Mouse (Mus musculus) neural tube, embryonic 15.5 days (tissue): ENCODE measurements at regions not wholly inside any gene's neighbourhood (a gene's known extent, or its start where the extent isn't known, plus 50 kb on each side); places are given as distances from the start of the nearest gene placed in this dataset.

ENCODE experiments used
- ATAC-seq: fragments of 200-750 bp; cut with Nextera tagmentation; 2 replicates; pipeline ENCODE4 v1.8.0; 2017; ENCODE audit warnings: mild to moderate bottlenecking, moderate TSS enrichment, moderate library complexity; ENCODE audit not compliant: low FRiP score
- H3K27ac ChIP-seq: fragments of 300-500 bp; sonication (generic); replicated peaks from 2 replicates; pipeline ENCODE4 v1.5.1; 2015; ENCODE audit warnings: mild to moderate bottlenecking, inconsistent platforms
- H3K27me3 ChIP-seq: fragments of 300-500 bp; sonication (generic); replicated peaks from 2 replicates; pipeline ENCODE4 v1.6.1; 2015; ENCODE audit warnings: inconsistent platforms
- H3K36me3 ChIP-seq: fragments of 300-500 bp; sonication (generic); 2 replicates; pipeline ENCODE4 v1.6.1; 2015; ENCODE audit warnings: inconsistent platforms
- H3K4me1 ChIP-seq: fragments of 300-500 bp; sonication (generic); 2 replicates; pipeline ENCODE4 v1.6.1; 2015; ENCODE audit warnings: inconsistent platforms
- H3K4me2 ChIP-seq: fragments of 300-500 bp; sonication (generic); 2 replicates; pipeline ENCODE4 v1.6.1; 2015; ENCODE audit warnings: inconsistent platforms, mild to moderate bottlenecking, moderate library complexity
- H3K4me3 ChIP-seq: fragments of 300-500 bp; sonication (generic); replicated peaks from 2 replicates; pipeline ENCODE4 v1.5.1; 2015; ENCODE audit warnings: mild to moderate bottlenecking, inconsistent platforms
- H3K9ac ChIP-seq: fragments of 300-500 bp; sonication (generic); replicated peaks from 2 replicates; pipeline ENCODE4 v1.6.1; 2015; ENCODE audit warnings: mild to moderate bottlenecking, inconsistent platforms
- H3K9me3 ChIP-seq: fragments of 300-500 bp; sonication (generic); replicated peaks from 2 replicates; pipeline ENCODE4 v1.6.1; 2016; ENCODE audit warnings: inconsistent platforms
- WGBS: fragments of 180-500 bp; shearing (Covaris S2); methylation state at CpG from one replicate; pipeline ENCODE4 v1.1.7; 2015; ENCODE audit warnings: mixed read lengths; 5-methylcytosine and 5-hydroxymethylcytosine counted together

DNA sequence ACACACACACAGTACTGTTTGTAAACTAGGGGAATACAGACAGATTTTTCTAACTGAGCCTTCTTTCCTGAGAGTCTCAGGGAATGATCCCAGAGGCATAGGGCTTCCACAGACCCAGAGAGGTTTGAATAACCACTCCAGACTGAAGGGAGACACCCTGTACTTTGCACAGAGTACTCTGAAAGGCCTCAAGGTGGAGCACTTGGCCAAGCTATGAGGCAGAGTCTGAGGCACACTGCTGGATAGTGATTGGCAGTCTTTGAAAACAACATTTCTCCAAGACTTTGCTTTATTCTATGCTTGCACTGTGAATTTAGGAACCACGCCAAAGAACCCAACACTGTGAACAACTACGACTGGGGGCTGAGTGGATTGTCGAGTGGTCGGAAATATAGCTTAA, 192.1 kb upstream of the Fam241a start:
- H3K9me3 ChIP-seq: no peaks in the 10 kb centered on the region
- no peak overlapping the region for H3K9ac ChIP-seq
- no peak overlapping the region for H3K27ac ChIP-seq
- no peaks in the 10 kb centered on the region for H3K36me3 ChIP-seq
- ATAC-seq: peak; percentile 83
- H3K4me3 ChIP-seq: no peak overlapping the region
- WGBS: 48% methylated on average over 4 of the region's 4 CpGs
- no peaks in the 10 kb centered on the region for H3K27me3 ChIP-seq
- no peaks in the 10 kb centered on the region for H3K4me1 ChIP-seq
- no peak overlapping the region for H3K4me2 ChIP-seq

GRCm38 (mm10) chr3:128087163-128087562, 191.0 kb upstream of the Fam241a start:
- ATAC-seq: no peak
- Histone ChIP-seq H3K4me2 (no peak overlapping the region), H3K36me3 (no peaks in the 10 kb centered on the region), H3K4me3 (no peak overlapping the region), H3K9me3 (no peaks in the 10 kb centered on the region), H3K27ac (no peak overlapping the region), H3K9ac (no peak overlapping the region), H3K27me3 (no peaks in the 10 kb centered on the region), H3K4me1 (no peaks in the 10 kb centered on the region)
- WGBS: 66% methylated on average over 10 of the region's 10 CpGs

DNA sequence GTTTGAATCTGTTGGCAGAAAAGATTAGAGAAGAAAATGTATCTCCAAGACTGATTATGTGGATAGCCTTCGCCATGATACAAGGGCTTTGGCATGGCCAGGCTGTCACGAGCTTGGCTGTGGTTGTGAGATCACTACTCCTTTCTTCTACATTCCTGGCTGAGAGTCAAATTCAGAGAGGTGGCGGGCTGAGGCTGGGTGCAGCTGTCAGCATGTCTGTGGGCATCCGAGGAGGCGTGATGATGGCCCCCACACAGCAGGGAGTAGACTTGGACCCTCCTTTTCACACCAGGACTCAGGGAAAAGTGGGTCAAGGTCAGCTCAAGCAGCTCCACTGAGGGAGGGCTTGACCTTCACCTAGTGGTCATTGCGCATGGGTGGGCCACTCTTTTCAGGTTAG, 186.3 kb upstream of the Fam241a start:
- Histone ChIP-seq H3K9me3 (no peaks in the 10 kb centered on the region), H3K4me1 (no peaks in the 10 kb centered on the region), H3K9ac (no peak overlapping the region), H3K4me2 (no peak overlapping the region), H3K27ac (no peak overlapping the region), H3K4me3 (no peak overlapping the region), H3K27me3 (no peaks in the 10 kb centered on the region), H3K36me3 (no peaks in the 10 kb centered on the region)
- 89% methylated on average over 6 of the region's 6 CpGs for WGBS
- ATAC-seq: no peak

- Histone ChIP-seq H3K4me1 (no peaks in the 10 kb centered on the region), H3K27me3 (no peaks in the 10 kb centered on the region), H3K4me2 (no peak overlapping the region), H3K9me3 (no peaks in the 10 kb centered on the region), H3K9ac (no peak overlapping the region), H3K36me3 (no peaks in the 10 kb centered on the region), H3K4me3 (no peak overlapping the region), H3K27ac (no peak overlapping the region)
- 89% methylated on average over 1 of the region's 1 CpGs for WGBS
- ATAC-seq: no peak
These were observed 185.3 kb upstream of the Fam241a start for GRCm38 (mm10) chr3:128081430-128081829.

DNA sequence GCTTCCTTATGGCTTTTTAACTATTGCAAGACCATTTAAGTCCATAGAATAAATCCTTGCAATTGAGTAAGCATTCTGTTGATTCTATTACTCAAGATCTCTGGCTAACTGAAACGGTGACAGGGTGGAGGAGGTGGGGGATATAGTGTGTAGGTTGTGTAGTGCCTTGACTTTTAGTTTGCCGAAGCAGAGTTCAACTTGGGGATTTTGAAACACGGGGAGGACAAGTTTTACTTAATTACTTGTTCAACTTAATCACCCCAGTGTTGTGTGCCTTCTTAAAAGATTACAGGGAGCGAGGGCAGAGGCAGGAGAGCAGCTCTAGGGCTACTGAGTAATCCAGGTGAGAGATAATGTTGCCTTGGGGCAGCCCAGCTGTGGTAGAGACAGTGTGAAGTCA, 171.7 kb upstream of the Fam241a start:
- H3K9ac ChIP-seq: no peak overlapping the region
- H3K4me1 ChIP-seq: no peaks in the 10 kb centered on the region
- 83% methylated on average over 4 of the region's 4 CpGs for WGBS
- H3K4me2 ChIP-seq: no peak overlapping the region
- H3K36me3 ChIP-seq: no peaks in the 10 kb centered on the region
- no peaks in the 10 kb centered on the region for H3K9me3 ChIP-seq
- H3K27ac ChIP-seq: no peak overlapping the region
- ATAC-seq: no peak
- H3K4me3 ChIP-seq: no peak overlapping the region
- no peaks in the 10 kb centered on the region for H3K27me3 ChIP-seq

- ATAC-seq: no peak
- Histone ChIP-seq H3K4me3 (no peak overlapping the region), H3K4me2 (no peak overlapping the region), H3K27me3 (no peaks in the 10 kb centered on the region), H3K9me3 (no peaks in the 10 kb centered on the region), H3K27ac (no peak overlapping the region), H3K4me1 (no peaks in the 10 kb centered on the region), H3K9ac (no peak overlapping the region), H3K36me3 (no peaks in the 10 kb centered on the region)
- 80% methylated on average over 9 of the region's 9 CpGs for WGBS
These were observed 157.9 kb upstream of the Fam241a start for GRCm38 (mm10) chr3:128054031-128054430.

DNA sequence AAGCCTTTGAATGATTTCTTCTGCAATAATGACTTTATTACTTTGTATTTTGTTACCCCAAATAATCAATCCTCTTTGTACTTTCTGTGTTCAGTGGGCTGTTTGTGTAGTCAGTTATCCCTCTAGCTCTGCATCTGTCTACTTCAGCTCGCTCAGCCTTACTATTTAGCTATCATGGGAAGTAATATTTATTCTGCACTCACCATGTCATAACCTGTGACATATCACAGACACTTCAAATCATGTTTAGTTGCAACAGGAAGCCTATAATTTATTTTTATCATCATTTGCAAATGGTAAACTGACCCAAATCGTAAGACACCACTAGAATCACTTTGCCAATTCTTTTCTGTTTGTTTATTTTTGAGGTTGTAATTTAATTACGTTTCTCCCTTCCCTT, 147.6 kb upstream of the Fam241a start:
- Histone ChIP-seq H3K4me2 (no peak overlapping the region), H3K4me3 (no peak overlapping the region), H3K27me3 (no peaks in the 10 kb centered on the region), H3K4me1 (peaks cover 6% of the 10 kb centered on the region), H3K9me3 (no peaks in the 10 kb centered on the region), H3K9ac (no peak overlapping the region), H3K27ac (no peak overlapping the region), H3K36me3 (no peaks in the 10 kb centered on the region)
- WGBS: 81% methylated on average over 3 of the region's 3 CpGs
- ATAC-seq: no peak

DNA sequence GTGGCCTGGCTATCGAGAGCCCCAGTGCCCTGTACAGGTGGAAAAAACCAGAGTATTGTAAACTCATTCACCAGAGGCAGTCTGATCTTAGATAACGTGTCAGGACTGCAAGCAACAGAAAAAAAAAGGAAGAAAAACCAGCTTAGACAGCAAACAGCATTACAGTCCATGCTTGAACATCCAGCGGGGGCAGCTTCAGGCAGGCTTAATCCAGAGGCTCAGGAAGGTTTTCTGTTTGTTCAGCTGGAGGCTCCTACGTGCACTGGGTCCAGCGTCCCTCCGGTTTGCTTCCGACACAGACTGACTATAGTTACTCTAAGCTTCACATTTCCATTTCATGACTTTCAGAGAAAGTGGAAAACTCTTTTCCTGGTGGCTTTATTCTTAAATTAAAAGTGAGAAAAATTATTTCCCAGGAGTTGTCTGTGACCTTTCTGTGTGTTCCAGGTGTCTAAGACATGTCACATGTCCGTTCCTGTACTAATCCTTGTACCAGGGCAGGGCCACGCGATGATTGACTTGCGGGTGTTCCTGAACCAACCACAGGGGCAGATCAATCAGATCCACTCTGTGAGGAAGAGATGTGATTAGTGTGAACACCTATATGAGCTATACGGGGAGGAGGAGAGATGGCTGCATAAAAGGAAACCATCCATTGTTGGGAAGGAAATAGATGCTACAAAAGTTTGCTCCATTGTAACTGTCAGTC, 144.4 kb upstream of the Fam241a start:
- no peaks in the 10 kb centered on the region for H3K9me3 ChIP-seq
- H3K27ac ChIP-seq: no peak overlapping the region
- H3K4me1 ChIP-seq: peaks cover 6% of the 10 kb centered on the region
- no peaks in the 10 kb centered on the region for H3K36me3 ChIP-seq
- no peak overlapping the region for H3K4me2 ChIP-seq
- no peak overlapping the region for H3K4me3 ChIP-seq
- no peak overlapping the region for H3K9ac ChIP-seq
- no peaks in the 10 kb centered on the region for H3K27me3 ChIP-seq
- 70% methylated on average over 12 of the region's 12 CpGs for WGBS
- no peak for ATAC-seq

- no peak overlapping the region for H3K4me2 ChIP-seq
- H3K36me3 ChIP-seq: no peaks in the 10 kb centered on the region
- no peaks in the 10 kb centered on the region for H3K9me3 ChIP-seq
- H3K9ac ChIP-seq: no peak overlapping the region
- H3K4me3 ChIP-seq: no peak overlapping the region
- WGBS: 24% methylated on average over 5 of the region's 5 CpGs
- no peaks in the 10 kb centered on the region for H3K27me3 ChIP-seq
- H3K4me1 ChIP-seq: peaks cover 6% of the 10 kb centered on the region
- ATAC-seq: no peak
- H3K27ac ChIP-seq: no peak overlapping the region
These were observed 143.1 kb upstream of the Fam241a start for GRCm38 (mm10) chr3:128039185-128039584.

- H3K9ac ChIP-seq: no peak overlapping the region
- H3K4me2 ChIP-seq: no peak overlapping the region
- peaks cover 6% of the 10 kb centered on the region for H3K4me1 ChIP-seq
- H3K9me3 ChIP-seq: no peaks in the 10 kb centered on the region
- no peak overlapping the region for H3K27ac ChIP-seq
- no peaks in the 10 kb centered on the region for H3K27me3 ChIP-seq
- H3K36me3 ChIP-seq: no peaks in the 10 kb centered on the region
- 70% methylated on average over 10 of the region's 10 CpGs for WGBS
- no peak for ATAC-seq
- no peak overlapping the region for H3K4me3 ChIP-seq
These were observed 140.4 kb upstream of the Fam241a start for GRCm38 (mm10) chr3:128036538-128036937.

- H3K9me3 ChIP-seq: no peaks in the 10 kb centered on the region
- H3K4me2 ChIP-seq: no peak overlapping the region
- H3K9ac ChIP-seq: no peak overlapping the region
- no peaks in the 10 kb centered on the region for H3K36me3 ChIP-seq
- no peak overlapping the region for H3K27ac ChIP-seq
- H3K4me1 ChIP-seq: no peaks in the 10 kb centered on the region
- no peaks in the 10 kb centered on the region for H3K27me3 ChIP-seq
- ATAC-seq: no peak
- no peak overlapping the region for H3K4me3 ChIP-seq
- 92% methylated on average over 3 of the region's 3 CpGs for WGBS
These were observed 134.2 kb upstream of the Fam241a start for GRCm38 (mm10) chr3:128030352-128030751.

DNA sequence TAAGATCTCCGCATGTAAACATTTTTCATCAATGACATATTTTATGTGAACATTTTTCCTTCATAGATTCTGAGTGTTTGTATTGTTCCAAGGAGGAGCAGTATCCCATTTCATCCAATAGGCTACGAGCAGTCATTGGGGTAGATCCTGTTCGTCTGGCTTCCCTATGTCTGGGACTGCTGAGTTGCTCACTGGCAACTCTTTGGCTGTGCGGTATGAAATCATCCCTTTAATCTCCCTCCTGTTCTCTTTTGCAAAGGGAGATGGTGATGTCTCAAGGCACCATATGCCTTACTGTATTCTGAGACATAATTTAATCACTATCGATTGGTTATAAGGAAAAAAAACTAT, 133.4 kb upstream of the Fam241a start:
- no peak overlapping the region for H3K4me3 ChIP-seq
- no peaks in the 10 kb centered on the region for H3K4me1 ChIP-seq
- H3K4me2 ChIP-seq: no peak overlapping the region
- no peak overlapping the region for H3K27ac ChIP-seq
- no peak overlapping the region for H3K9ac ChIP-seq
- no peak for ATAC-seq
- H3K9me3 ChIP-seq: no peaks in the 10 kb centered on the region
- H3K27me3 ChIP-seq: no peaks in the 10 kb centered on the region
- WGBS: 87% methylated on average over 5 of the region's 5 CpGs
- H3K36me3 ChIP-seq: no peaks in the 10 kb centered on the region
